Mouse (Mus musculus) thymus, adult 18-20 months (tissue): Measurements from ENCODE around the gene Ears2.
A peak's percentile ranks its signal among the peaks of the same experiment; 100 is the strongest.

Experiments
- DNase-seq, 2 experiments: peaks; one replicate each; pipeline ENCODE4 v3.0.0; 2022; ENCODE audit warnings: mixed read lengths in 2 of 2

Gene Ears2

GRCm38 (mm10) chr7:122044106-122044505 lies 23.0 kb downstream of the Ears2 start:
- no peak for DNase-seq

GRCm38 (mm10) chr7:122034348-122034747 lies 32.7 kb downstream of the Ears2 start:
- DNase-seq = no peak

GRCm38 (mm10) chr7:122033371-122033770 lies 33.7 kb downstream of the Ears2 start:
- DNase-seq = no peak

- DNase-seq = no peak
Measured at GRCm38 (mm10) chr7:122022131-122022530, 44.9 kb downstream of the Ears2 start.

- peak; percentile 72 to 75 for DNase-seq
Measured at GRCm38 (mm10) chr7:122020667-122021354, 46.3 kb downstream of the Ears2 start, which contains the start of gene Gga2. Gene Gga2, minus strand, starts transcription at chr7:122021222.

GRCm38 (mm10) chr7:122020273-122020666 lies 46.8 kb downstream of the Ears2 start:
- DNase-seq = no peak

- no peak for DNase-seq
Measured at GRCm38 (mm10) chr7:122018978-122019377, 48.1 kb downstream of the Ears2 start.

- DNase-seq = peak in 1 of 2 experiments; percentile 20
Measured at GRCm38 (mm10) chr7:122018247-122018646, 48.8 kb downstream of the Ears2 start.

- no peak for DNase-seq
Measured at GRCm38 (mm10) chr7:122015734-122016133, 51.3 kb downstream of the Ears2 start.

GRCm38 (mm10) chr7:122015105-122015504 lies 52.0 kb downstream of the Ears2 start:
- no peak for DNase-seq

- DNase-seq = no peak
Measured at GRCm38 (mm10) chr7:122012949-122013348, 54.1 kb downstream of the Ears2 start.

- no peak for DNase-seq
Measured at GRCm38 (mm10) chr7:122012370-122012769, 54.7 kb downstream of the Ears2 start.

GRCm38 (mm10) chr7:122000396-122000795 lies 66.7 kb downstream of the Ears2 start:
- DNase-seq = no peak

GRCm38 (mm10) chr7:121995961-121996360 lies 71.1 kb downstream of the Ears2 start:
- DNase-seq = no peak
